Mouse (Mus musculus) liver (tissue): ENCODE measurements around the gene Bcat2.
A peak's percentile ranks its signal among the peaks of the same experiment; 100 is the strongest.
"Not testable (repeated sequence)": the region's sequence is repeated elsewhere in the genome, so short reads cannot be mapped to it uniquely, and the experiment has no call there.

ENCODE experiments used
- DNase-seq: peaks from one replicate; pipeline ENCODE4 v3.0.0-alpha.2; 2020; ENCODE audit warnings: mixed read lengths

Bcat2 gene

DNA sequence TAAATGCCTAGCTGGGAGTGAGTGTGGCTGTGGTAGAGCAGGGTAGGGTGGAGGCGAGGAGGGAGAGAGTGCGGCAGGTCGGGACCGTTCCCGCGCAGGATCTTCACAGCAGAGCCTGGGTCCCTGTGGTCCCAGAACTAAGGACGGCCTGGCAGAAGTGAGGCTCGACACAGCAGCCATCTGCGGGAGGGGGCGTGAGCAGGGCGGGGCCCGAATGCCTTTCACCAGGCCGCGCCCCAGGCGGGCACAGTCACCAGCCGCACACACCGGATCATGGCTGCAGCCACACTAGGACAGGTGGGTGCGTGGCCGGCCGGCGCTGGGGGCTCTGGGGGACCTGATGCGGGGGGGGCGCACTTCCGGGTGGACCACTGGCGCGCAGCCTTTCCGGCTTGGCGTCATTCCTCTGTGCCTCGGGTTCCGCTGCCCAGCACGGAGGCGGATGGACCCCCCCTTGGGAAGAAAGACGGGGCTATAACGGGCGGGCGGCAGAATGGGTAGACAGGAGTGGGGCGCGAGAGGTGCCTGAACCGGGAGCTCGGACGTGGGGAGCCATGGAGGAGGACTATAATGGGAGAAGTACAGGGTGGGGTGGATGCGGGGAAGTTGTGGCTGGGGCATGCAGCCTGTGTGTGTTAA, at the start of gene Bcat2:
Gene Bcat2, plus strand, starts transcription at position 51 of the 639 bp plus-strand sequence.
- peak; percentile 88 for DNase-seq

DNA sequence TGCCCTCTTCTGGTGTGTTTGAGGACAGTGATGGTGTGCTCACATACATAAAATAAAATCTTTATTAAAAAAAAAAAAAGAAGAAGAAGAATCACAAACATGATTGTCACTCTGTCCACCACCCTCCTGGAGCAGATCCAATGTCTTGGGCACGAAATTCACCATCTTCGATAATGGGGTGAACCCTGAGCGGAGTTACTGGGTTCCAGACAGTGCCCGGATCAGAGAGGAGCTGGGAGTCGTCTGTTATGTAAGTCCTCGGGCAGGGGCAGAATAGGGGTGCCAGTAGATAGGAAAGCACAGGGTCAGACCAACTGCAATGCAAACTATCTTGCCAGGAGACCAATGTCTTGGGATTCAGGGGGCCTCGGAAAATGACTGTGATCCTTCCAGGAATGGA, 49.3 kb upstream of the Bcat2 start:
- no peak for DNase-seq

DNA sequence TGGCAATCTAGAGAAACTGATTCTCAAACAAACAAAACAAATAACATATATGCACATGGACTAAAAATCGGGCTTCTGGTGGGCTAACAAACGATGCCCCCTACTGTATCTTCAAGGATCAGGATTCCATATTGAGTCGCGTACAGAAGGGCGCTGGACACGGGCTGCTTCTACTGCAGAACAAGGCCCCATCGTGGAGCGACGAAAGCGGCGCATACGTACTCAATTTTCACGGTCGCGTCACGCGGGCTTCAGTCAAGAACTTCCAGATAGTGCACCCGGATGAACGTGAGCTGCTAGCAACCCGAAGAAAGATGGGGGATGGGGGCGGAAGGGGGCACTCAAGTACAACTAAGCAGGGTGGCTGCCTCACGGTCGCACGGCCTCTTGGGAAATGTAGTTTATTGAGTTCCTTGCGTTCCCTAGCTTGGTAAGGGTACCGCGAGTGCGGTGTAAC, 48.2 kb upstream of the Bcat2 start:
- DNase-seq: peak; percentile 84

DNA sequence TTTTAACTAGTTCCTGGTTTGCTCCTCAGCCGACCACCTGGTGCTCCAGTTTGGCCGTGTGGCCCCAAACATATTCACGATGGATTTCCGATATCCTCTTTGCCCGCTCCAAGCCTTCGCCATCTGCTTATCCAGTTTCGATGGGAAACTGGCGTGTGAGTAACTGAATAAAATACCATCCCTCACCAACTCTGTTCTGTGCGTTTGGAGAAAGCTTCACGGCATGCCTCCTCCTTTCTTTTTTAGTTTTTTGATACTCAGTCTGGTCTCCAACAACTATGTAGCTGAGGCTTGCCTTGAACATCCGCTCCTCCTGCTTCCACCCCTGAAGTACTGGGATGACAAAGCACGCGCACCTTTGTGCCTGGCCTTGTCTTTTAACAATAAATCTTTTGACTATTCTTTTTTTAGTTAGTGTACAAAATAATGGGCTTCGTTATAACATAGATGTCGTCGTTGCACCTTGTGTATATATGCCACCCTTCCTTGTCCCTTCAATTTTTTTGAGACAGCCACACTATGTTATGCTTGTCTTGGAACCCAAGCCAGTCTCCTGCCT, 47.7 kb upstream of the Bcat2 start:
- DNase-seq: no peak

DNA sequence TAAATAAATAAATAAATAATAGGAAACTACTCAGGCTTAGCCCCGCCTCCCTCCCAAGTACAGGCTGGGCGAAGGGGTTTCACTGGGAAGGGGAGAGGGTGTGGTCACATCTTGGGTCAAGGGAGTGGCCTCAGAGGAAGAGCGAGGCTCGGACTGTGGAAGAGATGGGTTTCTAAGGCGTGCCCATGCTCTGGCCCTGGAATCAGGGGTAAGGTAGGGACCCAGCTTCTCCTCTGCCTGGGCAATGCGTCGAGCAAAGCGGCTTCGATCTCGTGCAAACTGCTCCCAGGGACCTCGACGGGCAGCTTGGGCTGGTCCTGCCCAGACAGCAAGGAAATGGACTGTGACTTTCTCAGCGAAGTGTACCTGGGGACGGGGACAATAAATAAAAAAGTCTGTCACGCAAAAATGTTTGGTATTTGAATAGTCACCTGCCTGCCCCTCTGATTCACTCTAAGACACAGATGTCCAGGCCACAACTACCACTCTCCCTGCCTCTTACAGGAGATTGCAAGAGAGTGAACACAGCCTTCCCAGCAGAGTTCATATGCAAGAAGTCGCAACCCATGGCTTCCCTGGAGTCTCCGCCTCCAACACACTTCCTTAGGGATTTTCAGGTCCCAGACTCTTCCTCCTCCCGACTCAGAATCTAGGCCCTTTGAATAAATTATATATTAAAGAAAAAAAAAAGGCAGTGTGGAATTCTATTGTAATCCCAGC, 46.8 kb upstream of the Bcat2 start:
- peak; percentile 80 for DNase-seq

DNA sequence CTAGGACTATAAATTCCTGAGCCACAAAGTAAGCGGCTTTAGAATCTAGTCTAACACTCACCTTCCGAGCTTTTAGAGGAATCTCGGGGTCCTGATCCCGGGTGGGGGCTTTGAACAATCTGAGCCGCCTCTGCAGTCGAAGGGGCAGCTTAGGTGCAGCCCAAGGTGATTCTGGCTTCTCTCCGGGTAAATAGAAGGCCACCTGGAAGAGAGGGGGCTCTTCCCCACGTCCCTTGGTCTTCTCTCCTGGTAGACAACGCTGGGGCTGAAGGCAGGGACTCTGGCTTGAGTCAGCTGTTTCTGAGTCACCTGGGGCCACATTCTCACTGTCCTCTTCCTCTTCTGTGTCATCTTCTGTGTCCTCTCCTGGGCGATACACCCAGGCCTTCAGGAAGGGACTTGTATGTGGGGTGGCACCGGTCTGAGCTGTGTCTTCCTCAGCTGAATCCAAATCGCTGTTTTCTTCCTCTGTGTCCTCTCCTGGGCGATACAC, 46.2 kb upstream of the Bcat2 start:
- DNase-seq: peak; percentile 46

DNA sequence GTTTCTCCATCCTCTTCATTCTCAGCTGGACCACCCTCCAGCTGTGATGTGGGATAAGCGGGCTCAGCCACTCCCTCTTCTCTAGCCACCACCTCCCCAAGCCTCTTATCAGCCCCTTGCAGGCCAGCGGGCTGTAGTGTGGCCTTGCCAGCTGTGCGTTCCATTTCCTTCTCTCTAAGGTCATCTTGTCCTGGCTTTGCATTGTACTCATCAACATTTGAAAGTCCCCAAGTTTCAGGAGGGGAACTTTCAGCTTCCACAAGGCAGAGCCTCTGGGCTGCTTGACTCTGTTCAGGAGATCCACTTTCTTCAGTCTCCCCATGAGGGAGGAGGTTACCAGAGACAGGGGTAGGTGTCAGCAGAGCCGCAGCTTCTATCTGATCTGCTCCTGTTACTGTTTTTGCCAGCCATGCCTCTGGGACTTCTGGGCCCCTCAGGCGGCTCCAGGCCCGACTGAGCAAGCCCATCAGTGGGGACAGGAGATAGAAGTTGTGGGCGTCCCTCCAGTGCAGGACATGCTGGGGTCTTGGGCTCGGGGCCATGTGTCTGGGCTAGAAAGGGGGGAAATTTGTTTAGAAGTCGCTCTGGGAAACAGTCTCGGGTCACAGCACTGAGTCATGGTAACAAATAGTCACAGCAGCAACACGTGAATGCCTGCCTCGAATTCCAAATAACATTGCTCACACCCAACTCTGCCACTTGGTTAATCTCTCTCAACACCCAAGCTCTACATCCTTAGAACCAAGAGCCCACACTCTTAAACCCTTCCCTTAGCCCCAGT, 44.9 kb upstream of the Bcat2 start:
- peak; percentile 93 for DNase-seq

DNA sequence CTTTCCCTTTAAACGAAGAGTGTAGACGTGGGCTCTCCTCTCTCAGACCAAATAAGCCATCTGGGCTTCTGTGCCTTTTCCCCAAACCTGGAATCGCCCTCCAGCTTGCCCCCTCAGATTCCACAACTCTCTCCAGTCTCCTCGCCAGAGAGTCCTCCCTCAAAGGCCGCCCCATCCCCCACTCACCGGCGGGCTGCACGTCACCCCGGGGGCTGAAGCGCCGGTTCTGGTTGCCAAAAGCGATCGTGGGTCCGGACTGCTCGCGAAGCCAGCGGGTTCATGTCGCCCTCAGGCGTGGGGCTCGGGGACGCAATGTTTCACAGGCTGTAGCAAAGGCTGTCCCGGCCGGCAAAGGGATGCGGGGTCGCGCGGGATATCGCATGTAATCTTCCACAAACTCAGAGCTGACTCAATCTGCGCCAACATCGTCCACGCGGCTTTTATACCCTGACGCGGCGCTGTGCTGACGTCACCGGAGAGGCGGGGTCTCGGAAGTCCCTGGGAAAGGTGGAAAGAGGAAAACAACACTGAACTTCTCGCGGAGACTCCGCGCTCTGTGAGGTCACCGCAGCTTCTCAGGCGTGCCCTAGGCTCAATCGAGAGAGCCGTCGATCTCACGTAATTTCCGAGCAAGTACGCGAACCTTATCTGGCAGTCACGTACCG, 44.0 kb upstream of the Bcat2 start, which contains the start of the genes Ppp1r15a and Plekha4:
Gene Ppp1r15a, minus strand, starts transcription at position 460 of the 665 bp plus-strand sequence.
Gene Plekha4, plus strand, starts transcription at position 522 of the 665 bp plus-strand sequence.
- peak; percentile 96 for DNase-seq

DNA sequence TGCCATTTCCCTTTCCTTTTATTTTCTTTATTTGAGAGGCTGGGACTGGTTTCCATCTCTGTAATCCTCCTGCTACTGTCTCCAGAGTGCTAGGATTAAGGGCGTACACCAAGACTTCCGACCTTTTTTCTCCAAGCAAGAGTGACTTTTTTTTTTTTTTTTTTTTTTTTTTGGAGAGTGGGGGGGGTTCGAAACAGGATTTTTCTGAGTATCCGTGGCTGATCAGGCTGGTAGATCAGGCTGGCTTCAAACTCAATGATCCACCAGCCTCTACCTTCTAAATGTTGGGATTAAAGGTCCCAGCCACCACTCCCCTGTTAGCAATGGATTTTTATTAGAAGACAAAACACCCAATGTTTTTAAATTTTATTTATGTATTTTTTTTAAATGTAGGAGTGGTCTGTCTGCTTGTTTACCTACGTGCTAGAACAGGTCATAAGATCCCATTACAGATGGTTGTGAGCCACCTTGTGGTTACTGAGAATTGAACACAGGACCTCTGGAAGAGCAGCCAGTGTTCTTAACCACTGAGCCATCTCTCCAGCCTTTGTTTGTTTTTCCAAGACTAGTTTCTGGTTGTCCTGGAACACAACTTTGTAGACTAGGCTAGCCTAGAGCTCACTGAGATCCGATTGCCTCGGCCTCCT, 43.4 kb upstream of the Bcat2 start:
- peak; percentile 38 for DNase-seq

DNA sequence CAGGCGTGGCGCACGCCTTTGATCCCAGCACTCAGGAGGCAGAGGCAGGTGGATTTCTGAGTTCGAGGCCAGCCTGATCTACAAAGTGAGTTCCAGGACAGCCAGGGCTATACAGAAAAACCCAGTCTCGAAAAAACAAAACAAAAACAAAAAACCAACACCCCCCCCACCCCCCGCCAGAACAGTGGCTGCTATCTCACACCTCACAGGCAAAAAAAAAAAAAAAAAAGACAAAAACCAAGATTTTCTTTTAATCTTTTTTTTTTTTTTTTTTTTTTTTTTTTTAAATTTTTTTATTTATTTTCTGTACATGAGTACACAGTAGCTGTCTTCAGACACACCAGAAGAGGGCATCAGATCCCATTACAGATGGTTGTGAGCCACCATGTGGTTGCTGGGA, 42.8 kb upstream of the Bcat2 start:
- not testable (repeated sequence) for DNase-seq

DNA sequence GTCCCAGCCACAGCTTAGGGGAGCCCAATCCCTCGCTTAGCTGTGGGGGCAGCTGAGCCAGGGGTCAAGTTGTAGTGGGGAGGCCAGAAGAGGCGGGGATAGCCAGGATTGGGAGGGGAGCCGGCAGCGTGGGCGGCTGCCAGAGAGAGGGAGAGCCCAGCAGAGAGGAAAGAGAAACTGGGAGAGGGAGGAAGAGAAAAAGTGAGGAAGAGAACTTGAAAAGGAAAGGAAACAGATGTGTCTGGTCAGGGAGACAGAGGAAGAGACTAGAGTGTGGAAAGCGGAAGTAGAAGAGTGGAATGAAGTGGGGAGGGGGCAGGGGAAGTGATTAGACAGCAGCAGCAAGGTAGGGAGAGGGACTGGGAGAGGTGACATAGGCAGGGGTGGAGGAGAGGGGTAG, 40.5 kb upstream of the Bcat2 start:
- DNase-seq: no peak

DNA sequence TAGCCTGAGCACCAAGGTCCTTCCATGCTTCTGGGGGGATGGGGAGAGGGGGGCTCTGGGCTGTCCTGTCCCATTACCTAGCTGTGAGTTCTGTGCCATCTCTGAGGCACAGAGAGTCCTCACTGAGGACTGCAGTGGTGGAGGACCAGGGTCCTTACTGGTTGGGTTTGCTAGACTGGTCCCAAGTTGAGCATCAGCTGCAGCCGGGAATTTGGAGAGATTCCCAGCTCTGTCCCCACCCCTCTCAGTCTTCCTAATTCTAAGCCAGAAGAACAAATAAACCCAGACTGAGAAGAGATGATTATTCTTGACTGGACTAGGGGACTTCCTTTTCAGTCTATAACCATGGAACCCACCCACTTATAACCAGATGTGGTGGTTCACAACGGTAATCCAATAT, 39.3 kb upstream of the Bcat2 start:
- DNase-seq: no peak

DNA sequence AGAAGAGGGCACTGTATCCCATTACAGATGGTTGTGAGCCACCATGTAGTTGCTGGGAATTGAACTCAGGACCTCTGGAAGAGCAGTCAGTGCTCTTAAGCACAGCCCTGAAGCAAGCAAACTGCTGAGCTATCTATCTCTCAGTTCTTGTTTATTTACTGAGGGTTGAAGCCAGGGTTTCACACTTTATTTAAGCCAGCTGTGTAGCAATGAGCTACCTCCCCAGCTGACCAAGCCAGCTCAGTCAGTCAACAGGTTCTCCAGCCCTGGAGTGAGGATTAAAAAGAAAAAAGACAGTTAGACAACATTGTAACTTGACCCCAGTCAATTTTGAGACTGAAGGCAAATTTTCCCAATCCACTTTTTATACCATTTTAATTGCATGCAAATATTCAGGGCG, 34.3 kb upstream of the Bcat2 start:
- DNase-seq: no peak

DNA sequence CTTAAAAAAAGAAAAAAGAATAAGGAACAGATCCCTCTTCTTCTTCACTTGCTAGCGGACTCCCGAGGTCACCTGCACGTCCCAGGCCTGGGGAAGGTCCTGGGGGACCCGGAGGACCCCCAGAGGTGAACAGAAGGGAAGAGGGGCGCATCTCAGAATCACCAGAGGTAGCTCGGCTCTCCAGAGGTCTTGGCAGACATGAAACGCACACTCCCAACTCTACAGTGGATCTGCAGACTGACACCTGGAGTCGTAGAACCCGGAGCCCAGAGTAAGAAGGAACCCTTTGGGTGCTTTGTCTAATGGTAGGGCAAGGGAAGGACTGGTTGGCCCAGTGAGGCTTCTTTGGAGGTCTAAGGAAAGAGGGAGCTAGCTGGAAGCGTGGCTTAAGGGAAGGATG, 32.4 kb upstream of the Bcat2 start:
- DNase-seq: no peak

DNA sequence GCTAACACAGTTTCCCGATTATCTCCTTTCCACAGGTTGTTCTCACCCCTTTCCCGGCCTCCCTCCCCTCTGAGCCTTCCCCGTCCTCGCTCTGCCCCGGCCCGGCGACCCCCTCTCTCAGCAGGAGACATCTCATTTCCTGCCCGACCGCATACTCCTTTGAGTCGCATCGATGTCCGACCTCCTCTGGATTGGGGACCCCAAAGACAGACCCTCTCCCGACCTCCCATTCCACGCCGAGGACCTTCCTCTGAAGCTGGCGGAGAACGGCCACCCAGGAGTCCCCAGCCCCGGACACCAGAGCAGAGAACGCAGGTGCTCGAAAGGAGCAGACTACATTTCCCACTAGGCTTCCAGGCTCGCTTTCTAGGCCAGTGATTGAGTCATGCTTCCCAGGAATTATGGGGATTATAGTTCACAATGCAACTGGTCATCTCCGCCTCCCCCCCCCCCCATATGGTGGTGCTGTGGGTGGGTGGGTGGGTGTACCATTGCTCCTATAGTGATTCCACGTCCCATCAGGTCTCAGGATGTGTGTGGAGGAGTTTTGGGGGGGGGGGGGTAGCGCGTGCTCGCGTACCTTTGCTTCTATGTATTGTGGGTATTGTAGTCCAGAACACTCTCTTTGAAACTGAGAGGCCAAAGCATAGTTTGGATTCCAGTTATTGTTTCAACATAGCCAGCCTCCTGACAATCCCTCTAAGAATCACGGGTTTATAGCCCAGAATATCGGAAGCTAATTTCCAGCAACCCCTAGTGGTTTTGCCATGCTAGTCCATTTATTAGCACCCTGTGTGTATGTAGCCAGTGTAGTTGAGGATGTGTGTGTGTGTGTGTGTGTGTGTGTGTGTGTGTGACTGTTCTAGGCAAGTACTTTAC, 31.6 kb upstream of the Bcat2 start:
- DNase-seq: peak; percentile 21

DNA sequence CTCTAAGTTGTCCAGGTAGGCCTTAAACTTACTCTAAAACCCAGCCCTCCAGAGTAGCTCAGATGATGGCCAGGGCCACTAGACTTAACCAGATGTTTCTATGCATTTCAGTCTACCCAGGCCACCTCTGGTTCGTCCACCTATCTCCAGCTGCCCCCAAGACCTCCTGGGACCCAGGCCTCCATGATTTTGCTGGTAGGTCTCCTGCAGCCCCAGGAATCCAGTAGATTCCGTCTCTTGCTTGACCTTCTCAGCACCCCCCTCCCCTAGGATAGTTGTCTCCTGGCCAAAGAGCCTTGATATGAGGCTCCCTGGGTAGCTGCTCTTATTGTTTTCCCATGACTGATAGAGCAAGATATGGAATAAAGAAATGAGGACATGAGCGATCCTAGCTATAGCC, 30.9 kb upstream of the Bcat2 start:
- DNase-seq: no peak

DNA sequence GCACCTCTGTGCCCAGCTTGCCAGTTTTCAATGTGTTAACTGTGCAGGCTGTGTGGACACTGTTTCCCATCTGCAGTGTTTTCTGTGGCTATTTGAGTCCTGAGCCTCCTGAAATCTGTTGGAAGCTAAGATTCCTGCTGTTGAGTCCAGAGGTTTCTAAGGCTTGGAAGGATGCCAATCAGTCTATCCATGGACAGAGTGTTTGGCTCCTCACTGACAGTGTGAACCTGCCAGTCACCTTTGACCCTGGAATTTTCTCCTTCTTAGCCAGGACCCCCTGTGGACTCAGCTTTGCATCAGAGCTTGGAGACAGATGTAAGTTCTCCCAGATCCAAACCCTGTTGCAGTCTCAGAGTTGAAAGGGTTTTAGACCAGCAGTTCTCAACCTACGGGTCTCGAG, 29.7 kb upstream of the Bcat2 start:
- DNase-seq: no peak

DNA sequence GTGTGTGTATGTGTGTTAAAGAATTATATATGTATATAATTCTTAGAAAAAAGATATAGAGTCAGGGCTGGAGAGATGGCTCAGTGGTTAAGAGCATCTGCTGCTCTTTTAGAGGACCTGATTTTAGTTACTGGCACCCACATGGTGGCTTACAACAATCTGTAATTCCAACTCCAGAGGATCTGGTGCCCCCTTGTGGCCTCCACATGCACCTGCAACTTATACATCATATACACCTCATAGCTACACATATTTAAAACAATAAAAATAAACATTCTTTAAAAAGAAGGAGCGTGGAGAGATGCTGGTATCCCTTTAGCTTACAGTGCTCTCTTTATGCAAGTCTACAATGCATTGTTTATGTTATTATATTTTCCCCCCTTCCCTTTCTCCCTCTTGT, 25.4 kb upstream of the Bcat2 start:
- no peak for DNase-seq

DNA sequence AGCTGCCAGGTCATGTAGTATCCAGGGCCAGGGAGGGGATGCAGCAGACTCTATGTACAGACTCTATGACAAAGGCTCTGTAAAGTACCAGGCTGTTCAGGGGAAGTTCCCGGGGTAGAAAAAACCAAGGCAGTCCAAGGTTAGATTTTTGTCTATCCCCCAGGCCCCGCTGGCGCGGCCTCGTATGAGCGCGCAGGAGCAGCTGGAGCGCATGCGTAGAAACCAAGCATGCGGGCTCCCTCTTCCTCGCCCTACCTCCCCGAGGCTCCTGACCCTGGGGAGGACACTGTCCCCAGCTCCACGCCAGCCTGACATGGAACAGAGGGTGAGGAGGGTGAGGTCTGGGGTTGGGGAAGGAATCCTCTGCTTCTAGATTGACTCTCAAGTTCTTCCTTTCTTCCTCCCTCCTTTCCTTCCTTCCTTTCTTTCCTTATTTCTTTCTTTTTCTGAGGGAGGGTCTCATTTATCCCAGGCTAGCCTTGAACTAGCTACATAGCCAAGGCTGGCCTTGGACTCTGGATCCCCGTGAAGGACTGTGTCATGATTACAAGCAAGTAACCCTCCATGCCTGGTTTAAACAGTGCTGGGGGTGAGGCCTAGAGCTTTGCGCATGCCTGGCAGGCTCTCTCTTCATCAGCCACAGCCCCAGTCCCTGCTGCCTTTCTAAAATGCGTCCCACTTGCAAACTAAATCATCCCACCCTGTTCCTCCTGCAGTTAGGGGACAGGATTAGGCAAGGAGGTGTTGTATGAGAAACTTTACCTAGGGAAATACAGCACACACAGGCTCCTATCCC, 20.1 kb upstream of the Bcat2 start:
- no peak for DNase-seq
